Mouse (Mus musculus): ENCODE measurements around the gene P3h1. TPM values are rescaled to one million over a fixed set of nuclear protein-coding genes. Genes with fewer than 3 reads are reported as not detected.

P3h1 gene
- total and polyA plus RNA-seq, 2 experiments from 2014 or later = 10.2 to 15.0 TPM

- ATAC-seq (ENCODE audit: low FRiP score) = no peak
- Histone ChIP-seq H3K27ac (ENCODE audit: low read depth, low read length) (no peak within 1 kb of the TSS), H3K9ac (replicated peaks; ENCODE audit: low read length, poor library complexity, severe bottlenecking) (no peak within 1 kb of the TSS), H3K4me1 (ENCODE audit: insufficient read depth, low read length) (no peaks in the 10 kb centered on the region), H3K9me3 (ENCODE audit: low read length) (no peaks in the 10 kb centered on the region), H3K4me3 (ENCODE audit: low read depth, low read length) (no peak within 1 kb of the TSS), H3K36me3 (ENCODE audit: insufficient read depth, low read length) (no peaks in the 10 kb centered on the region), H3K4me2 (ENCODE audit: low read depth, low read length, poor library complexity, severe bottlenecking) (no peak within 1 kb of the TSS), H3K27me3 (ENCODE audit: insufficient read depth, low read length) (no peaks in the 10 kb centered on the region)
- DNase-seq (ENCODE audit: low spot score) = no peak
- 51% methylated on average over 6 of the region's 6 CpGs for WGBS
- TF ChIP-seq CTCF (IDR thresholded peaks at IDR 0.05) = no peak
Measured at GRCm38 (mm10) chr4:119189864-119190263, 42.9 kb upstream of the P3h1 start, which contains the start of gene Ermap. Gene Ermap (minus strand): TSS chr4:119190011.

GRCm38 (mm10) chr4:119190618-119191017, 42.1 kb upstream of the P3h1 start:
- DNase-seq (ENCODE audit: low spot score) (no peak), ATAC-seq (ENCODE audit: low FRiP score) (no peak)
- Histone ChIP-seq H3K4me1 (ENCODE audit: insufficient read depth, low read length) (no peaks in the 10 kb centered on the region), H3K9me3 (ENCODE audit: low read length) (no peaks in the 10 kb centered on the region), H3K4me2 (ENCODE audit: low read depth, low read length, poor library complexity, severe bottlenecking) (no peak overlapping the region), H3K27ac (ENCODE audit: low read depth, low read length) (no peak overlapping the region), H3K36me3 (ENCODE audit: insufficient read depth, low read length) (no peaks in the 10 kb centered on the region), H3K9ac (replicated peaks; ENCODE audit: low read length, poor library complexity, severe bottlenecking) (no peak overlapping the region), H3K4me3 (ENCODE audit: low read depth, low read length) (no peak overlapping the region), H3K27me3 (ENCODE audit: insufficient read depth, low read length) (no peaks in the 10 kb centered on the region)
- no peak for TF ChIP-seq CTCF (IDR thresholded peaks at IDR 0.05)
- WGBS = 82% methylated on average over 8 of the region's 8 CpGs

- DNase-seq (ENCODE audit: low spot score) (no peak), ATAC-seq (ENCODE audit: low FRiP score) (no peak)
- Histone ChIP-seq H3K4me2 (ENCODE audit: low read depth, low read length, poor library complexity, severe bottlenecking) (no peak overlapping the region), H3K9me3 (ENCODE audit: low read length) (no peaks in the 10 kb centered on the region), H3K27ac (ENCODE audit: low read depth, low read length) (no peak overlapping the region), H3K9ac (replicated peaks; ENCODE audit: low read length, poor library complexity, severe bottlenecking) (no peak overlapping the region), H3K36me3 (ENCODE audit: insufficient read depth, low read length) (no peaks in the 10 kb centered on the region), H3K4me1 (ENCODE audit: insufficient read depth, low read length) (no peaks in the 10 kb centered on the region), H3K4me3 (ENCODE audit: low read depth, low read length) (no peak overlapping the region), H3K27me3 (ENCODE audit: insufficient read depth, low read length) (no peaks in the 10 kb centered on the region)
- 78% methylated on average over 3 of the region's 3 CpGs for WGBS
- TF ChIP-seq CTCF (IDR thresholded peaks at IDR 0.05) = no peak
Measured at GRCm38 (mm10) chr4:119191273-119191672, 41.4 kb upstream of the P3h1 start.

- Histone ChIP-seq H3K9me3 (ENCODE audit: low read length) (no peaks in the 10 kb centered on the region), H3K9ac (replicated peaks; ENCODE audit: low read length, poor library complexity, severe bottlenecking) (no peak overlapping the region), H3K4me3 (ENCODE audit: low read depth, low read length) (no peak overlapping the region), H3K4me2 (ENCODE audit: low read depth, low read length, poor library complexity, severe bottlenecking) (no peak overlapping the region), H3K4me1 (ENCODE audit: insufficient read depth, low read length) (peaks cover 9% of the 10 kb centered on the region), H3K36me3 (ENCODE audit: insufficient read depth, low read length) (no peaks in the 10 kb centered on the region), H3K27me3 (ENCODE audit: insufficient read depth, low read length) (no peaks in the 10 kb centered on the region), H3K27ac (ENCODE audit: low read depth, low read length) (no peak overlapping the region)
- DNase-seq (ENCODE audit: low spot score) = no peak
- 86% methylated on average over 4 of the region's 4 CpGs for WGBS
- ATAC-seq (ENCODE audit: low FRiP score) = no peak
- TF ChIP-seq CTCF (IDR thresholded peaks at IDR 0.05) = no peak
Measured at GRCm38 (mm10) chr4:119192757-119193156, 40.0 kb upstream of the P3h1 start.

- no peaks in the 10 kb centered on the region for H3K36me3 ChIP-seq (ENCODE audit: insufficient read depth, low read length)
- H3K9me3 ChIP-seq (ENCODE audit: low read length) = no peaks in the 10 kb centered on the region
- H3K4me2 ChIP-seq (ENCODE audit: low read depth, low read length, poor library complexity, severe bottlenecking) = peak within 1 kb of the TSS; percentile 71
- H3K4me1 ChIP-seq (ENCODE audit: insufficient read depth, low read length) = peaks cover 10% of the 10 kb centered on the region
- peak; percentile 88 for DNase-seq (ENCODE audit: low spot score)
- no peak for TF ChIP-seq CTCF (IDR thresholded peaks at IDR 0.05)
- peak; percentile 89 for ATAC-seq (ENCODE audit: low FRiP score)
- H3K9ac ChIP-seq (replicated peaks; ENCODE audit: low read length, poor library complexity, severe bottlenecking) = peak within 1 kb of the TSS; percentile 85
- peak within 1 kb of the TSS; percentile 70 for H3K4me3 ChIP-seq (ENCODE audit: low read depth, low read length)
- WGBS = under 1% methylated on average over 28 of the region's 47 CpGs
- H3K27ac ChIP-seq (ENCODE audit: low read depth, low read length) = peak within 1 kb of the TSS; percentile 85
- H3K27me3 ChIP-seq (ENCODE audit: insufficient read depth, low read length) = no peaks in the 10 kb centered on the region
Measured at GRCm38 (mm10) chr4:119194909-119195581, 37.7 kb upstream of the P3h1 start, which contains the start of gene Svbp. Gene Svbp (plus strand): TSS chr4:119195306.

- Histone ChIP-seq H3K27me3 (ENCODE audit: insufficient read depth, low read length) (no peaks in the 10 kb centered on the region), H3K4me3 (ENCODE audit: low read depth, low read length) (peak overlapping the region; percentile 70), H3K27ac (ENCODE audit: low read depth, low read length) (peak overlapping the region; percentile 85), H3K9ac (replicated peaks; ENCODE audit: low read length, poor library complexity, severe bottlenecking) (peak overlapping the region; percentile 85), H3K4me2 (ENCODE audit: low read depth, low read length, poor library complexity, severe bottlenecking) (peak overlapping the region; percentile 71), H3K4me1 (ENCODE audit: insufficient read depth, low read length) (peaks cover 10% of the 10 kb centered on the region), H3K9me3 (ENCODE audit: low read length) (no peaks in the 10 kb centered on the region), H3K36me3 (ENCODE audit: insufficient read depth, low read length) (no peaks in the 10 kb centered on the region)
- ATAC-seq (ENCODE audit: low FRiP score) (0 out of 2 replicates have a peak, but pooled peaks have one; percentile 14), DNase-seq (ENCODE audit: low spot score) (no peak)
- WGBS = 2% methylated on average over 18 of the region's 18 CpGs
- no peak for TF ChIP-seq CTCF (IDR thresholded peaks at IDR 0.05)
Measured at GRCm38 (mm10) chr4:119195582-119196320, 37.0 kb upstream of the P3h1 start.
